Mouse (Mus musculus): ENCODE measurements around the gene Tube1. TPM values are rescaled to one million over a fixed set of nuclear protein-coding genes. Genes with fewer than 3 reads are reported as not detected.

Tube1 gene
- polyA plus RNA-seq, 1 experiment from 2014 or later = 19.2 TPM

DNA sequence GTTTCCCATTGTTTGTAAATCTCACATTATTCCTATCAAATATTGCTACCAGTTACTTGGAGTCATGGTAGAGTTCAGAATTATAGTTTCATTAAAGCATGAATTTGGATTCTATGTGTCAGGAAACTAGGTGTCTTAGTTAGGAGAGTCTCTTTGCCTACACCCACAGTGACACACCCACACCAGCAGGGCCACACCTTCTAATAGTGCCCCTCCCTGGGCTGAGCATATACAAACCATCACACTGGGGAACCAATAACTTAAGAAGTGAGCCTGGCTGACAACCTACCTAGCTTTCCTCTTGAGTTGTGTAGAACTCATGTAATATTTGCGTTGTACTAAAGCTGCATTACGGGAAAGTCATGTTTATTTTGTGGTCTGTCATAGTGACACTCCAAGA, 7.6 kb downstream of the Tube1 start:
- no peak for ATAC-seq (ENCODE audit: low FRiP score)
- Histone ChIP-seq H3K27ac (no peak overlapping the region), H3K9ac (no peak overlapping the region), H3K36me3 (replicated peaks) (peaks cover 71% of the 10 kb centered on the region), H3K27me3 (no peaks in the 10 kb centered on the region), H3K4me1 (no peaks in the 10 kb centered on the region), H3K4me3 (replicated peaks) (no peak overlapping the region), H3K4me2 (no peak overlapping the region), H3K9me3 (no peaks in the 10 kb centered on the region)
- WGBS = 96% methylated on average over 2 of the region's 2 CpGs

DNA sequence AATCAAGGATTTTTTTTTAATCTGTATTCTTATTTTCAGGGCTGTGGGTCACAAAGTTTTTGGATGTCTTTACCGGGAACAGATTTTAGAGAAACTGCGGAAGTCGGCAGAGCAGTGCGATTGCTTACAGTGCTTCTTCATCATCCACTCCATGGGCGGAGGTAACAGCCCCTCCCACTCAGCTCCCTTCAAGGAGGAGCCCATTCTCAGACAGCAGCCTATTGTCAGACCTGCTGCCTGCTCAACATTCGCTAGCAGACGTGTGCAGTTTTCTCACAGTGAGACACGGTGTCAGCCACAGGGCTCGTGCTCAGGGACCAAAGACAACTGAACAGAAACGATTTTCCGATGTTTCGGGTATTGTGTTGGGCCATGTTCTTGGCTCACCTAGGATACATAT, 8.4 kb downstream of the Tube1 start:
- Histone ChIP-seq H3K27me3 (no peaks in the 10 kb centered on the region), H3K27ac (no peak overlapping the region), H3K4me2 (no peak overlapping the region), H3K4me1 (no peaks in the 10 kb centered on the region), H3K9ac (no peak overlapping the region), H3K9me3 (no peaks in the 10 kb centered on the region), H3K4me3 (replicated peaks) (no peak overlapping the region), H3K36me3 (replicated peaks) (peaks cover 77% of the 10 kb centered on the region)
- WGBS = 85% methylated on average over 12 of the region's 12 CpGs
- no peak for ATAC-seq (ENCODE audit: low FRiP score)

DNA sequence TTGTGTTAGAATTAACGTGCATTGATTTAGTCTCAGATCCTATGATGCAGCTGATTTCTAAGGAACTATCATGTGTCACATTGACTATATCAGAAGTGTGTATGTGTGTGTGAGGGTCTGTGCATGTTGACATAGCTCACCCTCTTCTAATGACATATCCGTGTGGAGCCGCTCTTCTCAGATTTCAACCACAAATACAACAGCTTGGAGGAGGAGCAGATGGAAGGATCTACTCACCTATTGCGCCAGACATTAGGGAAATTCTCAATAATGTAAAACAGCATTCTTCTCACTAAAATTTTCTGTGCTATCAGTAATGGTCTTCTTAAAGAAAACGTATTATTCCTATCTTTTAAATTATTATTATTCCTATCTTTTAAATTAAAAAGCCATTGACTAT, 22.9 kb downstream of the Tube1 start:
- H3K27ac ChIP-seq = no peak overlapping the region
- no peak overlapping the region for H3K9ac ChIP-seq
- H3K36me3 ChIP-seq (replicated peaks) = peaks cover 5% of the 10 kb centered on the region; the same call in 1 of the 2 replicates
- WGBS = 90% methylated on average over 5 of the region's 5 CpGs
- no peak overlapping the region for H3K4me3 ChIP-seq (replicated peaks)
- ATAC-seq (ENCODE audit: low FRiP score) = no peak
- no peaks in the 10 kb centered on the region for H3K27me3 ChIP-seq
- no peak overlapping the region for H3K4me2 ChIP-seq
- H3K9me3 ChIP-seq = no peaks in the 10 kb centered on the region
- no peaks in the 10 kb centered on the region for H3K4me1 ChIP-seq

DNA sequence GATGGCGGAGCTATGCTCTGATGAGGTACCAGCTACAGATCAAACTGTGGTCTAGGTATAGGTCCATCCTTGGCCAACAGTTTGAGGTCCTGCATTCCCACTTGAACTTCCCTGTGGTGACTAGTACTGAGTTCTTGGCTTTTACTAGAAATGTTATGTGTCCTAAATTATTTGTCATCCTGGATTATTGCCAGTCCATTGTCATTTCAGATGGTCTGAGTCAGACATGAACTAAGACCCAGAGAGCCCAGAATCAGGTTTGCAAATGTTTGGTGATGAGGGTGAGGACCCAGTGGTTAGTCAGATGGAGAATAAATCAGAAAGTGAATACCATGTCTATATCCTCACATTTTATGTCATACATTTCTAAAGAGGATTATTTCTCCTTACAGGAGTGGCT, 23.5 kb downstream of the Tube1 start:
- Histone ChIP-seq H3K4me2 (no peak overlapping the region), H3K9ac (no peak overlapping the region), H3K36me3 (replicated peaks) (peaks cover 5% of the 10 kb centered on the region; the same call in 1 of the 2 replicates), H3K27ac (no peak overlapping the region), H3K4me1 (no peaks in the 10 kb centered on the region), H3K27me3 (no peaks in the 10 kb centered on the region), H3K4me3 (replicated peaks) (no peak overlapping the region), H3K9me3 (no peaks in the 10 kb centered on the region)
- no peak for ATAC-seq (ENCODE audit: low FRiP score)
- WGBS = 75% methylated on average over 1 of the region's 1 CpGs

GRCm38 (mm10) chr10:39158306-39158705, 24.5 kb downstream of the Tube1 start:
- H3K4me3 ChIP-seq (replicated peaks) = no peak overlapping the region
- no peak overlapping the region for H3K9ac ChIP-seq
- 0 out of 2 replicates have a peak, but pooled peaks cover 5% of the 10 kb centered on the region for H3K36me3 ChIP-seq (replicated peaks)
- no peaks in the 10 kb centered on the region for H3K27me3 ChIP-seq
- no peak overlapping the region for H3K27ac ChIP-seq
- peaks cover 6% of the 10 kb centered on the region; the same call in 1 of the 2 replicates for H3K4me1 ChIP-seq
- H3K9me3 ChIP-seq = no peaks in the 10 kb centered on the region
- 55% methylated on average over 12 of the region's 12 CpGs for WGBS
- no peak overlapping the region for H3K4me2 ChIP-seq
- 0 out of 2 replicates have a peak, but pooled peaks have one; percentile 14 for ATAC-seq (ENCODE audit: low FRiP score)

- H3K27me3 ChIP-seq = no peaks in the 10 kb centered on the region
- no peaks in the 10 kb centered on the region for H3K9me3 ChIP-seq
- no peak overlapping the region for H3K27ac ChIP-seq
- no peak overlapping the region for H3K4me2 ChIP-seq
- H3K36me3 ChIP-seq (replicated peaks) = no peaks in the 10 kb centered on the region
- no peak overlapping the region for H3K4me3 ChIP-seq (replicated peaks)
- H3K4me1 ChIP-seq = peaks cover 19% of the 10 kb centered on the region
- ATAC-seq (ENCODE audit: low FRiP score) = no peak
- WGBS = 100% methylated on average over 1 of the region's 1 CpGs
- no peak overlapping the region for H3K9ac ChIP-seq
Measured at GRCm38 (mm10) chr10:39161406-39161805, 27.6 kb downstream of the Tube1 start.

GRCm38 (mm10) chr10:39162666-39163484, 29.1 kb downstream of the Tube1 start:
- WGBS = 58% methylated on average over 18 of the region's 18 CpGs

DNA sequence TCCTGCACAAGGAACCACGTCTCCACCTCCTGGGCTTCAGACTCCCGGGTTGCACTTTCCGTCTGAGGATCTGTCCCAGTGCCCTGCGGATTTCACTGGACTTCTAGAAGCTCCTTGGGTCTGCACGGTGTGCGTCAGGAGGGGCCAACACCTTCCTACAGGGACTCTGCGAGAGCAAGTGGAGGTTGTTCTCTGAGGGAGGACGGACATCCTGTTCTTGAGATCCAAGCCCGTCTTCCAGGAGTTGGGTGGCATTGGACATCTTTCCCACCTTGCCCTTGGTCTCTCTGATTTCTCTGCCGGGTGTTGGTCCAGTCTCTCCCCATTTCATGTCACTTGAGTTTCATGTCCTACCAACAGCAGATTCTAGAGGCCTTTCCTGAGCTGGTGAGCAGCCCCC, 29.9 kb downstream of the Tube1 start, which contains the start of gene Ccn6:
Ccn6 (minus strand) TSS at position 101 of the 400 bp plus-strand sequence.
- peaks cover 20% of the 10 kb centered on the region for H3K4me1 ChIP-seq
- no peak within 1 kb of the TSS for H3K27ac ChIP-seq
- no peak within 1 kb of the TSS for H3K9ac ChIP-seq
- H3K27me3 ChIP-seq = peaks cover 13% of the 10 kb centered on the region
- H3K9me3 ChIP-seq = no peaks in the 10 kb centered on the region
- H3K4me2 ChIP-seq = no peak within 1 kb of the TSS
- ATAC-seq (ENCODE audit: low FRiP score) = no peak
- H3K36me3 ChIP-seq (replicated peaks) = no peaks in the 10 kb centered on the region
- WGBS = 93% methylated on average over 10 of the region's 10 CpGs
- no peak within 1 kb of the TSS for H3K4me3 ChIP-seq (replicated peaks)

More at GRCm38 (mm10) chr10:39162666-39163484, 29.1 kb downstream of the Tube1 start:
- Histone ChIP-seq H3K4me3 (replicated peaks) (no peak overlapping the region), H3K9me3 (no peaks in the 10 kb centered on the region), H3K4me1 (peaks cover 20% of the 10 kb centered on the region), H3K36me3 (replicated peaks) (no peaks in the 10 kb centered on the region), H3K4me2 (no peak overlapping the region), H3K27me3 (peaks cover 8% of the 10 kb centered on the region), H3K27ac (no peak overlapping the region), H3K9ac (no peak overlapping the region)
- no peak for ATAC-seq (ENCODE audit: low FRiP score)

- Histone ChIP-seq H3K4me1 (peaks cover 30% of the 10 kb centered on the region), H3K27ac (no peak overlapping the region), H3K4me2 (peak overlapping the region; percentile 44), H3K4me3 (replicated peaks) (peak overlapping the region; percentile 23; the same call in 1 of the 2 replicates), H3K36me3 (replicated peaks) (no peaks in the 10 kb centered on the region), H3K9ac (0 out of 2 replicates have a peak overlapping the region, but pooled peaks have one; percentile 29), H3K27me3 (peaks cover 25% of the 10 kb centered on the region), H3K9me3 (no peaks in the 10 kb centered on the region)
- 29% methylated on average over 11 of the region's 11 CpGs for WGBS
- ATAC-seq (ENCODE audit: low FRiP score) = no peak
Measured at GRCm38 (mm10) chr10:39165632-39166115, 31.9 kb downstream of the Tube1 start.

DNA sequence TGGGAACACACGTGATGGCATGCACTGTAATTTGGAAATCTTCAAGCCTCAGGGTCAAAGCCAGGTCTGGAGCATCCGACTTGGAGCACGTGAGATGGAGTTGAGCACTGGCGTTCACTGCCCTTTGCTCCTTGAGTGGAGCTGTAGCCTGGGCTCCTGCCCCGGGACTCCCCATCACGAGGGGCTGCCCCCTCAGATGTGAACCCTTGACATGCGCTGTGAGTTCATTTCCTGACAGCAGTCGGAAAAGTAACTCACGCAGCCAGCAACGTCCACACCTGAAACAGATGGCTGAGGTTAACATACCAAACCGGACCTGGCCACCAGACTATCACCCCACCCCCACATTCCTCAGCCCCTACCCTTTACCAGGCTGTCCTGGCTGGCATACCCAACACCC, 33.8 kb downstream of the Tube1 start:
- whole genome bisulfite sequencing = 90% methylated on average over 11 of the region's 11 CpGs
- H3K9me3 ChIP-seq = no peaks in the 10 kb centered on the region
- no peak overlapping the region for H3K4me3 ChIP-seq (replicated peaks)
- ATAC-seq (ENCODE audit: low FRiP score) = no peak
- H3K27ac ChIP-seq = no peak overlapping the region
- peaks cover 38% of the 10 kb centered on the region for H3K4me1 ChIP-seq
- H3K27me3 ChIP-seq = peaks cover 25% of the 10 kb centered on the region
- no peaks in the 10 kb centered on the region for H3K36me3 ChIP-seq (replicated peaks)
- H3K9ac ChIP-seq = no peak overlapping the region
- no peak overlapping the region for H3K4me2 ChIP-seq

- H3K27ac ChIP-seq = no peak overlapping the region
- H3K9me3 ChIP-seq = no peaks in the 10 kb centered on the region
- H3K9ac ChIP-seq = no peak overlapping the region
- H3K4me2 ChIP-seq = peak overlapping the region; percentile 33
- WGBS = 42% methylated on average over 9 of the region's 9 CpGs
- peaks cover 25% of the 10 kb centered on the region for H3K27me3 ChIP-seq
- H3K4me3 ChIP-seq (replicated peaks) = no peak overlapping the region
- H3K36me3 ChIP-seq (replicated peaks) = no peaks in the 10 kb centered on the region
- ATAC-seq (ENCODE audit: low FRiP score) = no peak
- H3K4me1 ChIP-seq = peaks cover 39% of the 10 kb centered on the region
Measured at GRCm38 (mm10) chr10:39169642-39170041, 35.9 kb downstream of the Tube1 start.

DNA sequence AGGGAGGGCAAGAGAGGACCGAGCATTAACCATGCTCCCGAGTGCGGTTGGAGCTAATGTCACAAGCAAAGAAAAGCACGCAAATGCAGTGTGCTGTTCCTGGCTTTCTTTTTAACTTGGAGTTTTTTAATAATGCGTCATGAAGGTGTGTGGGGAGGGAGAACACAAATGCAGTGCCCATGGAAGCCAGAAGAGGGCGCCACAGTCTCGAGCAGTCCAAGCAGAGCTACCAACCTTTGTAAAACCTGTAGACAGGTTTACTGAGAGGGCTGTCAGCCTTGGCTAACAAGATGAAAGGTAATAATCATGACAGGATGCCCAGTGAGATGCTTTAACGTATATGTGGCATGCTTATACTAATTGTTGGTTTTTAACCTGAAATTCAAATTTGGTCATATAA, 36.4 kb downstream of the Tube1 start:
- no peak overlapping the region for H3K27ac ChIP-seq
- ATAC-seq (ENCODE audit: low FRiP score) = no peak
- peaks cover 25% of the 10 kb centered on the region for H3K27me3 ChIP-seq
- H3K9me3 ChIP-seq = no peaks in the 10 kb centered on the region
- H3K4me1 ChIP-seq = peaks cover 38% of the 10 kb centered on the region
- WGBS = 6% methylated on average over 8 of the region's 8 CpGs
- no peak overlapping the region for H3K9ac ChIP-seq
- H3K36me3 ChIP-seq (replicated peaks) = no peaks in the 10 kb centered on the region
- H3K4me2 ChIP-seq = peak overlapping the region; percentile 33
- no peak overlapping the region for H3K4me3 ChIP-seq (replicated peaks)
